Mouse (Mus musculus): Measurements from ENCODE around the gene Tut1. TPM values are rescaled to one million over a fixed set of nuclear protein-coding genes. Genes with fewer than 3 reads are reported as not detected.
A peak's percentile ranks its signal among the peaks of the same experiment; 100 is the strongest.

Tut1 gene
- total RNA-seq, 4 experiments from 2014 or later = 7.8 to 11.8 (median 9.0) TPM

GRCm38 (mm10) chr19:8982303-8983149, 28.9 kb downstream of the Tut1 start:
- DNase-seq (ENCODE audit: low spot score in 2 of 2) = peak in 1 of 2 experiments; percentile 44

- peak in 1 of 2 experiments; percentile 56 for DNase-seq (ENCODE audit: low spot score in 2 of 2)
Observed at GRCm38 (mm10) chr19:8983150-8983650, 29.6 kb downstream of the Tut1 start.

DNA sequence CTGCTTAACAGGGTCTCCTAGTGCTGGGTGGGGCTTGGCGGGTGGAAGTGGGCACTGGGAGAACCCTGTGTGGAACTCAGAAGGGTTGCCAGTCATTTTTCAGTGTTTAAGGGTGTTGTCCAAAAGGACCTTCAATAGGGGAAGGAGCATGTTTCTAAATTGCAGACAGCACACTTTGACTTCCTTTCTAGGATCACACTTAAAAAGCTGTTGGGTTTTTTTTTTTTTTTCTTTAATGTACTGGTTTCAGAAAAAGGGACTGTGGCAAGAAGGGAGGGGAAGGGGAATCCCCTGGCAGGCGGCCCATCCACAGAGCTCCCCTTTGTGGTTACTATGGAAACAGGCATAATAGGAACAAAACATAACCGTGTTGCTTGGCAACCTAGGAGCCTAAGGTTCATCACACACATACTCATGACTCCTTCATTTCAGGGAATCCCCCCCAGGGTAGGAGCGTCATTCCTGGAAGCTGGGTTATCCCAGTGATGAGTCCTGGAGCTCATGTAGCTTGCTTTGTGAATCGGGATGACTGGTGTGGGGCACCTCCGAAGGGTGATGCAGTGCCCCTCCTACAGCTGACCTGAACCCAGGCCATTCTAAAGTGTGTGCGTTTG, 30.7 kb downstream of the Tut1 start:
- DNase-seq (ENCODE audit: low spot score in 2 of 2) = peak; percentile 67 to 69

DNA sequence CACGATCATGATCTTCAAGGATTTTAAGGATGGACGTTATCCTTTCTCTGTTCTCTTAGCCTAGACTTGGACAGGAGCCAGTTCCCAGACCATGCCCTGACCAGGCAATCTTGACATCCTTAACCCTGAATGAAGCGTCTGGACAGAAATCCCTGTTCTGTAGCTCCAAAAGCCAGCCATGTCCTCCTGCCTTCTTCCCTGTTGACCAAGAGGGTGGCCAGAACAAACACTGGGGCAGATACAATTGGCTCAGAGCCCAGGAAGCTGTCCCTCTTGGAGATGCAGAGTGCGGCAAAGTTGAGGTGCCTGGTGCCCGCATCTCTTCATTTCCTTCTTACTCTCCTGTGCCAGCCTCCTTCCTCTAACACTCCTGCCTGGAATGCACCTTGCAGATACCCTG, 32.2 kb downstream of the Tut1 start:
- DNase-seq (ENCODE audit: low spot score in 2 of 2) = no peak

DNA sequence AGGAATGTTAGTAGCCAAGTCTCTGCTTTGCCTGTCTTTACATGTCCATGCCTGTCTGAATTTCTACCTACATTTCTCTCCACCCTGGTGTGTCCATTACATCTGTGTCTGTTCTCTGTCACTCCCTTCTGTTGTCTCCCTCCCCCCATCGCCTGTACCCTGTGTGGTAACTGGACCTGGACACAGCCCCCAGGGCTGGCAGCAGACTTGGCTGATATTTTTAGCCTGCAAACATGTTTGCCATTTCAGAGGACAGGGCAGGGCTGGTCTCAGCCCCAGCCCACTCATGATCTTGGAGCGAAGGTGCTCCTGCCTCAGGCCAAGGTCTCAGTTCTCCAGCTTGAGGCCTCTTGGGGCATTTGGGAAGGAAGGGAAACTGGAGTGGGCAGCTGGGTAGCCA, 34.2 kb downstream of the Tut1 start:
- peak; percentile 76 to 81 for DNase-seq (ENCODE audit: low spot score in 2 of 2)

GRCm38 (mm10) chr19:8988346-8989065, 34.9 kb downstream of the Tut1 start:
- DNase-seq (ENCODE audit: low spot score in 2 of 2) = no peak

DNA sequence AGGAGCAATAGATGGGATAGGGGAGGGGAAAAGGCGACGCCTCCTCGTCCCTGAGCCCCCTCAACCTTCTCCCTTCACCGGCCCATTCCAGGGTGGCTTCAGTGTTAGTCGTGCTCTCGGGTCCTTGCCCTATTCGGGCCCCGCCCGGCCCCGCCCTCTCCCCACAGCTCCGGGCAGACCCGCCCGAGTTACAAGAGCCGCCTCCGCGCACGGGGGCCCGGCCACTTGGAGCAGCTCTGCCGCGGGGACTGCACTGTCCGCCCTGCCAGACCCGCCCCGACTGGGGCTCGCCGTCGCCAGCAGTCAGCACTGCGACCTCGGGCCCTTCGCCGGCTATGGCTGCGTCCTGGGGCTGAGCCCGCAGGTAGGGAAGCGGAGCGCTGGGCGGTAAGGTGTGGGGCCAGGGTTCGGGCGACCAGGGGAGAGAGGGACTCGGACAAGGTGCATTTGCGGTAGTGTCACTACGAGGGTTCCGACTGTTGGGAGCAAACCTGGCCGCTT, 35.5 kb downstream of the Tut1 start, which contains the start of gene Ahnak:
TSS of gene Ahnak (plus strand) at position 219 of the 501 bp plus-strand sequence.
- peak; percentile 79 to 86 for DNase-seq (ENCODE audit: low spot score in 2 of 2)

- peak; percentile 85 to 90 for DNase-seq (ENCODE audit: low spot score in 2 of 2)
Observed at GRCm38 (mm10) chr19:8989567-8990431, 36.2 kb downstream of the Tut1 start.

DNA sequence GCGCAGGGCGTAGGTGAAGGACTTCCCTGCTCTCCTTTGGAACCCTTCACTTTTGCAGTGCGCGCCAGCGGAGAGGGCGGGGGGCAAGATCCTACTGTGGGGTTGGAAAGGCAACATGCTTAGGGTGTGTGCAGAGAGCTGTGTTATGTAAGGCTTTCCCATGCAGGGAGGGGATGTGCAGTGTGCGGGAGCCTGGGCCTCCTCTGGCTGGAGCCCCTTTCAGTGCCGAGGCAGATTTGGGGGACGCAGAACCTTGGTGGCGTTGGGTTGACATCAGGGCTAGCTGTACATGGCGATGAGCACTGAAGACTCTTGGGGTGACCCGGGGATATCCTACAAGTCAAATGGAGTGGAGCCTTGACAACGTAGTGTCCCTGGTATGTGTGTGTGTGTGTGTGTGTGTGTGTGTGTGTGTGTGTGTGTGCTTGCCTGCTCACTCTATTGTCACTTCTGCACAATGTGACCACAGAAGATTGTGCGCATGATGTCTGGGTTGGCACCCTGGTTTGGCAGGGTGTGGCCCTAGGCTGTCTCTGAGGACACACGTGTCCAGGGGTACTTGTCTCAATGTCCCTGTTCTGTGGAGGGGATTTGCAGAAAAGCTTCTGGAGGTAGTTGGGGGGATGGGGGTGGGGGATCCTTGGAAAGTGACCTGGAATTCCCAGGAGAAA, 36.9 kb downstream of the Tut1 start:
- peak in 1 of 2 experiments; percentile 49 for DNase-seq (ENCODE audit: low spot score in 2 of 2)

DNA sequence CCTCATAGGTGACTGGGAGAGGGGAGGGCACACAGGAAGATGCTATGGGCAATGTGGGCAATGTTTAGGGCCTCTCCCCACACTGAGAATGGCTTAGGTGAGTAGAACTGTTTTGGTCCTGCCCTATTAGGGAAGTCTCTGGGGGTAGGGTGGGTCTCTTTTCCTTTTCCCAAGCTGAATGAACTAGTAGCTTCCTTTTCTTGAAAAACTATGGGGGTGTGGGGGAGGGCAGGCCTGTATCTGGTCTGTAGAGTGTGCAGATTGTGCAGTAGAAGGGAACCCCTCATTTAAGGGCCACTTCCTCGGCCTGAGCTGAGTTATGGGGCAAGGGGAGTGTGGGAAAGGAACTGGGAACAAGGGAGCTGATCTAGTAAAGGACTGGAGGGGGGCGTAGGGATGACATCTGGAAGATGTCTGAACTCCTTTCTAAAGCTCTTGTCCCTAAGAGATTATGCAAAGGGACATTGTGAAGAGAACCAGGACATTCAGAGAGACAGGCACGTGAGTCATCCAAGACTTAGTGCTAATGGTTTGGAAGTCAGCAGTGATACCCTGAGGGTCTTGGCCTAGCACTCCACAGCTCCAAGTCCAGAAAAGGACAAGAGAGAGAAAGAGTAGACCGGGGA, 37.7 kb downstream of the Tut1 start:
- no peak for DNase-seq (ENCODE audit: low spot score in 2 of 2)

GRCm38 (mm10) chr19:8991871-8992735, 38.5 kb downstream of the Tut1 start:
- peak in 1 of 2 experiments; percentile 46 for DNase-seq (ENCODE audit: low spot score in 2 of 2)

DNA sequence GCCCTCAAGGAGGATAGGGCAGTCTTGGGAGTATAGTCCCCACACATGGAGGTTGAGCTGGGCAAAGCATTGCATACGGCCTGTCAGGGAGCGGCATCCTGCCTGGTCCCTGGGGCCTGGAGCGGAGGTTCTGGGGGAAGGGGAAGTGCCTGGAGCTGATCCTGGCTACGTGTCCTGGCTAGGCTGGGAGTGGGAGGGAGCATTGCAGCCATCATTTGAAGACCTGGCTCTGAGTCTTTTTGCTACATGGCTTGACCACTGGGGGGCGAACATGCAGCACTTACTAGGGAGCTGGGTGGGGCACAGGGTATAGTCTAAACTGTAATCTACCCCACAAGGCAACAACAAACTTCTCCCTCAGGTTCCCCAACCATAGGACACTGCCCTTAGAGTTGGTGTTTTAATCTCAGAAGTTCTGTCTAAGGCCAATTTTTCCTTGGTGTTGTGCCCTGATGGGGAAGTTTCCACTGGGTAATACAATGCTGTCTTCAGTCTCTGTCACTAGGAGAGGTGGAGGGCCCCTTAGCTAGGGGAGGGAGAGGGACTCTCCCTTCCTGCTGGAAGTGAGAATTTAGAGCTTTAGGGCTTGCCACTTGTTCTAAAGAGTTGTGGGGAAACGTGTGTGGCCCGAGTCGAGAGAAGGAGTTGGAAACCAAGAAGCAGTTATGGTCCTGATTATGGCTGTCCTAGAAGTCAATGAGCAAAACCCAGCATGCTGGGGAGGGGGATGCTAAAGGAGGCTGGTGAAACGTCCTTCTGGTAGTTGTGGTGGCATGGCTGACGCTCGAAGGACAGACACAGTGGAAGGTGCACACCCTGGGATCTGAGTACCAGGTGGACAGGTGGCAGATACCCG, 39.4 kb downstream of the Tut1 start:
- peak; percentile 85 to 86 for DNase-seq (ENCODE audit: low spot score in 2 of 2)

GRCm38 (mm10) chr19:8993625-8993912, 39.9 kb downstream of the Tut1 start:
- no peak for DNase-seq (ENCODE audit: low spot score in 2 of 2)

DNA sequence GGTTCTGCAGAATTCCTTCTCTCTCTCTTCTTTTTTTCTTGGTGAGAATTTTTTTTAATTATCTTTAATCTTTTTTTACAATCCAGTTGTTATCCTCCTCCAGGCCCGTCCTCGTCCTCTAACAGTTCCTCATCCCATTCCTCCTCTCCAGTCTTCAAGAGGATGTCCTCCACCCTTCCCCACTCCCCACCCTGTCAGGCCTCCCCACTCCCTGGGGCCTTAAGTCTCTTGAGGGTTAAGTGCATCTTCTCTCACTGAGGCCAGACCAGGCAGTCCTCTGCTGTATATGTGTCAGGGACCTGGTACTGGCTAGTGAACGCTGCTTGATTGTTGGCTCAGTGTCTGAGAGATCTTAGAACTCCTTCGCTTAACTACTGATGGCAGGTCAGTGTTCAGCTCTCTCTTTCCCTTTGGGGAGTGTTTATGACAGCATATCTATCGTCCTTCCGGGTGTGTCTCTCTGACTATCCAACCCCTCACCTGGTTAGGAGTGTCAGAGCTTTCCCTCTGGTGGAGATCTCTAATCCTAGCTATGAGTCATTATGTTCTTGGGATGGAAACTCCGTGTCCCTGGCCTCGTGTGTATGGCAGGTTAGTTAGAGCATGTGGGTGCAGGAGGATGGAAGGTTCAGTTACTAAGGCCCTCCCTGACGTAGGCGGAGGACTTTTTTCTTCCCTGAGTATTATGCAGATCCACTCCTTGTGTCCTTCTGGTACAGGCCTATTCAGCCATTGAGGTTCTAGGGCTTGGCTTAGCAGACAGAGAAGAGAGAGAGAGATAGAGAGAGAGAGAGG, 41.4 kb downstream of the Tut1 start:
- DNase-seq (ENCODE audit: low spot score in 2 of 2) = no peak

GRCm38 (mm10) chr19:8996601-8997000, 43.0 kb downstream of the Tut1 start:
- no peak for DNase-seq (ENCODE audit: low spot score in 2 of 2)

DNA sequence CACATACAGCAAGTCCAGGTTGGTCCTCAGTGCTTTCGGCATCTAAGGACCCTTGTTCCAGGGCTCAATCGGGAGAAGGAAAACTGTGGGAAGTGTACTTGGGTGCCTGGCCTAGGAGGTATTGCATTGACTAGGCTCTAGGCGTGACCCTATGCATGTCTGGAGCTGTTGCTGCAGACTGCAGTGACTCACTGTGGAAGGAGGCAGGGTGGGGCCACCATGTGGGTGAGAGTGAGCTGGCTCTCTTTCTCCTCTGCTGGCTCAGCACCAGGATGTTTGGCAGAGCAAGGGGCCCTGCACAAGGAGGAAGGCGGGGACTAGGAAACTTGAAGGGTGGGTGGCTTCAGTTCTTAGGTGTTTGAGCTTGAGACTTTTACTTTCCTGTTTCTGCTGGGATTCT, 43.9 kb downstream of the Tut1 start:
- peak; percentile 83 to 87 for DNase-seq (ENCODE audit: low spot score in 2 of 2)

- DNase-seq (ENCODE audit: low spot score in 2 of 2) = no peak
Observed at GRCm38 (mm10) chr19:8998546-8998945, 44.9 kb downstream of the Tut1 start.
